Mouse (Mus musculus) hindbrain, embryonic 10.5 days (tissue): ENCODE results near the gene Slc43a1. TPM values are rescaled to one million over a fixed set of nuclear protein-coding genes. Genes with fewer than 3 reads are reported as not detected.
"Not testable (repeated sequence)": the region's sequence is repeated elsewhere in the genome, so short reads cannot be mapped to it uniquely, and the experiment has no call there.

ENCODE experiments used
- DNase-seq: peaks from one replicate; pipeline ENCODE4 v3.0.0-alpha.2; 2017; ENCODE audit warnings: low spot score
- H3K27ac ChIP-seq: fragments of 300-500 bp; sonication (generic); 2 replicates; pipeline ENCODE4 v1.5.1; 2016; ENCODE audit warnings: mild to moderate bottlenecking, moderate library complexity
- H3K27me3 ChIP-seq: fragments of 300-500 bp; sonication (generic); 2 replicates; pipeline ENCODE4 v1.6.1; 2016; ENCODE audit warnings: mild to moderate bottlenecking; ENCODE audit not compliant: poor library complexity, insufficient read depth, severe bottlenecking
- H3K36me3 ChIP-seq: fragments of 300-500 bp; sonication (generic); 2 replicates; pipeline ENCODE4 v1.6.1; 2016; ENCODE audit warnings: mild to moderate bottlenecking, moderate library complexity
- H3K4me1 ChIP-seq: fragments of 300-500 bp; sonication (generic); replicated peaks from 2 replicates; pipeline ENCODE4 v1.6.1; 2016; ENCODE audit warnings: mild to moderate bottlenecking
- H3K4me3 ChIP-seq: fragments of 300-500 bp; sonication (generic); 2 replicates; pipeline ENCODE4 v1.5.1; 2016; ENCODE audit warnings: mild to moderate bottlenecking, moderate library complexity
- H3K9me3 ChIP-seq: fragments of 300-500 bp; sonication (generic); 2 replicates; pipeline ENCODE4 v1.6.1; 2016; ENCODE audit warnings: mild to moderate bottlenecking, moderate library complexity
- WGBS: fragments of 180-500 bp; shearing (Covaris S2); methylation state at CpG from one replicate; pipeline ENCODE4 v1.1.7; 2016; 5-methylcytosine and 5-hydroxymethylcytosine counted together
- polyA plus RNA-seq: library from polyadenylated mRNA; unstranded; fragments of >200 nt; fragmentation: Nextera tagmentation; extraction: Ambion mirVana; gene quantifications from 2 replicates; pipeline ENCODE4 v1.2.1, GENCODE M21; 2016

Gene Slc43a1
- polyA plus RNA-seq, 1 experiment from 2014 or later = 23.1 TPM

GRCm38 (mm10) chr2:84895495-84896198 lies 57.0 kb downstream of the Slc43a1 start:
- DNase-seq = no peak

GRCm38 (mm10) chr2:84896686-84897085 lies 58.0 kb downstream of the Slc43a1 start:
- not testable (repeated sequence) for H3K4me1 ChIP-seq, H3K36me3 ChIP-seq, H3K27me3 ChIP-seq, H3K27ac ChIP-seq, H3K4me3 ChIP-seq, H3K9me3 ChIP-seq, DNase-seq
- 92% methylated on average over 6 of the region's 6 CpGs for WGBS

More at GRCm38 (mm10) chr2:84895495-84896198, 57.0 kb downstream of the Slc43a1 start:
- Histone ChIP-seq H3K4me3 (no peak overlapping the region), H3K27me3 (peaks cover 6% of the 10 kb centered on the region), H3K9me3 (no peaks in the 10 kb centered on the region), H3K4me1 (no peaks in the 10 kb centered on the region), H3K36me3 (no peaks in the 10 kb centered on the region), H3K27ac (no peak overlapping the region)
- 77% methylated on average over 4 of the region's 4 CpGs for WGBS

- Histone ChIP-seq H3K4me3 (no peak overlapping the region), H3K27me3 (no peaks in the 10 kb centered on the region), H3K36me3 (no peaks in the 10 kb centered on the region), H3K27ac (no peak overlapping the region), H3K4me1 (no peaks in the 10 kb centered on the region), H3K9me3 (no peaks in the 10 kb centered on the region)
- WGBS = 72% methylated on average over 3 of the region's 3 CpGs
- no peak for DNase-seq
These were observed 74.1 kb downstream of the Slc43a1 start for GRCm38 (mm10) chr2:84912722-84913121.

Other genes with a start within 250 kb of the Slc43a1 start
- gene Ctnnd1, start 188.1 kb upstream of the Slc43a1 start, polyA plus RNA-seq = 33.2 and 39.7 TPM in 2 replicates
- gene Btbd18, start 179.8 kb upstream of the Slc43a1 start, polyA plus RNA-seq = 0.25 and 0.31 TPM in 2 replicates
- 515 and 539 TPM in 2 replicates for gene Selenoh, start 168.1 kb upstream of the Slc43a1 start, polyA plus RNA-seq
- not detected in 2 replicates for gene Gm28635, start 160.8 kb upstream of the Slc43a1 start, polyA plus RNA-seq
- gene Med19, start 160.4 kb upstream of the Slc43a1 start, polyA plus RNA-seq = 47.1 and 47.6 TPM in 2 replicates
- 151 and 167 TPM in 2 replicates for gene Tmx2, start 159.7 kb upstream of the Slc43a1 start, polyA plus RNA-seq
- 25.4 and 26.7 TPM in 2 replicates for gene Zdhhc5, start 123.7 kb upstream of the Slc43a1 start, polyA plus RNA-seq
- gene Clp1, start 111.5 kb upstream of the Slc43a1 start, polyA plus RNA-seq = 49.6 and 53.6 TPM in 2 replicates
- 10.0 and 14.6 TPM in 2 replicates for gene Ypel4, start 104.8 kb upstream of the Slc43a1 start, polyA plus RNA-seq
- 9.5 and 10.4 TPM in 2 replicates for gene Gm19426, start 95.2 kb upstream of the Slc43a1 start, polyA plus RNA-seq
- gene Serping1, start 63.4 kb upstream of the Slc43a1 start, polyA plus RNA-seq = 29.4 and 43.1 TPM in 2 replicates
- gene Ube2l6, start 40.0 kb upstream of the Slc43a1 start, polyA plus RNA-seq = 37.2 and 41.6 TPM in 2 replicates
- 0.09 and 0.14 TPM in 2 replicates for gene Smtnl1, start 16.2 kb upstream of the Slc43a1 start, polyA plus RNA-seq
- gene Timm10, start 11.9 kb upstream of the Slc43a1 start, polyA plus RNA-seq = 56.3 and 58.9 TPM in 2 replicates
- 3.8 and 4.0 TPM in 2 replicates for gene Rtn4rl2, start 47.9 kb downstream of the Slc43a1 start, polyA plus RNA-seq
- gene Slc43a3, start 97.7 kb downstream of the Slc43a1 start, polyA plus RNA-seq = 21.5 and 26.6 TPM in 2 replicates
- not detected in 2 replicates for gene Prg2, start 141.6 kb downstream of the Slc43a1 start, polyA plus RNA-seq
- gene Prg3, start 149.4 kb downstream of the Slc43a1 start, polyA plus RNA-seq = not detected in 2 replicates
- gene Ssrp1, start 198.4 kb downstream of the Slc43a1 start, polyA plus RNA-seq = 310 and 387 TPM in 2 replicates
- 18.0 and 20.5 TPM in 2 replicates for gene P2rx3, start 198.6 kb downstream of the Slc43a1 start, polyA plus RNA-seq
- 29.3 and 31.2 TPM in 2 replicates for gene Tnks1bp1, start 209.2 kb downstream of the Slc43a1 start, polyA plus RNA-seq